Mouse (Mus musculus) kidney, postnatal 0 days (tissue): ENCODE results near the gene Sfxn5. TPM values are rescaled to one million over a fixed set of nuclear protein-coding genes. Genes with fewer than 3 reads are reported as not detected.

ENCODE experiments used
- ATAC-seq: fragments of 200-750 bp; cut with Nextera tagmentation; replicated peaks from 2 replicates; pipeline ENCODE4 v1.8.0; 2017; ENCODE audit warnings: low read depth, moderate number of reproducible peaks, moderate TSS enrichment, moderate library complexity; ENCODE audit not compliant: low FRiP score
- DNase-seq: peaks from one replicate; pipeline ENCODE4 v3.0.0-alpha.2; 2016; ENCODE audit warnings: low spot score
- H3K27ac ChIP-seq: fragments of 300-500 bp; sonication (generic); 2 replicates; pipeline ENCODE4 v1.5.1; 2014; ENCODE audit warnings: mild to moderate bottlenecking
- H3K27me3 ChIP-seq: fragments of 300-500 bp; sonication (generic); 2 replicates; pipeline ENCODE4 v1.6.1; 2014; ENCODE audit warnings: low read length, mixed read lengths; ENCODE audit not compliant: insufficient read depth
- H3K36me3 ChIP-seq: fragments of 300-500 bp; sonication (generic); 2 replicates; pipeline ENCODE4 v1.6.1; 2014; ENCODE audit warnings: low read length, mixed read lengths; ENCODE audit not compliant: insufficient read depth
- H3K4me1 ChIP-seq: fragments of 300-500 bp; sonication (generic); replicated peaks from 2 replicates; pipeline ENCODE4 v1.6.1; 2014; ENCODE audit warnings: antibody characterized with exemption, low read length, mixed read lengths; ENCODE audit not compliant: insufficient read depth
- H3K4me2 ChIP-seq: fragments of 300-500 bp; sonication (generic); 2 replicates; pipeline ENCODE4 v1.6.1; 2014; ENCODE audit warnings: mild to moderate bottlenecking, low read length, moderate library complexity, mixed read lengths
- H3K4me3 ChIP-seq: fragments of 300-500 bp; sonication (generic); replicated peaks from 2 replicates; pipeline ENCODE4 v1.5.1; 2014; ENCODE audit warnings: low read depth, low read length
- H3K9ac ChIP-seq: fragments of 300-500 bp; sonication (generic); 2 replicates; pipeline ENCODE4 v1.6.1; 2014; ENCODE audit warnings: low read depth, low read length
- H3K9me3 ChIP-seq: fragments of 300-500 bp; sonication (generic); replicated peaks from 2 replicates; pipeline ENCODE4 v1.6.1; 2016; ENCODE audit warnings: low read length, inconsistent platforms, mixed read lengths
- CTCF ChIP-seq: IDR thresholded peaks from 2 replicates; pipeline ENCODE4 v1.5.1; 2016; ENCODE audit warnings: antibody characterized with exemption, low read depth, mild to moderate bottlenecking, moderate library complexity
- WGBS: fragments of 180-500 bp; shearing (Covaris S2); extraction: QIAGEN DNeasy Blood & Tissue Kit; methylation state at CpG from one replicate; pipeline ENCODE4 v1.1.7; 2014; 5-methylcytosine and 5-hydroxymethylcytosine counted together
- polyA plus RNA-seq: library from polyadenylated mRNA; unstranded; fragments of >200 nt; fragmentation: Nextera tagmentation; extraction: Ambion mirVana; gene quantifications from 2 replicates; pipeline ENCODE4 v1.2.1, GENCODE M21; 2015

Gene Sfxn5
- polyA plus RNA-seq, 1 experiment from 2014 or later = 15.7 TPM

DNA sequence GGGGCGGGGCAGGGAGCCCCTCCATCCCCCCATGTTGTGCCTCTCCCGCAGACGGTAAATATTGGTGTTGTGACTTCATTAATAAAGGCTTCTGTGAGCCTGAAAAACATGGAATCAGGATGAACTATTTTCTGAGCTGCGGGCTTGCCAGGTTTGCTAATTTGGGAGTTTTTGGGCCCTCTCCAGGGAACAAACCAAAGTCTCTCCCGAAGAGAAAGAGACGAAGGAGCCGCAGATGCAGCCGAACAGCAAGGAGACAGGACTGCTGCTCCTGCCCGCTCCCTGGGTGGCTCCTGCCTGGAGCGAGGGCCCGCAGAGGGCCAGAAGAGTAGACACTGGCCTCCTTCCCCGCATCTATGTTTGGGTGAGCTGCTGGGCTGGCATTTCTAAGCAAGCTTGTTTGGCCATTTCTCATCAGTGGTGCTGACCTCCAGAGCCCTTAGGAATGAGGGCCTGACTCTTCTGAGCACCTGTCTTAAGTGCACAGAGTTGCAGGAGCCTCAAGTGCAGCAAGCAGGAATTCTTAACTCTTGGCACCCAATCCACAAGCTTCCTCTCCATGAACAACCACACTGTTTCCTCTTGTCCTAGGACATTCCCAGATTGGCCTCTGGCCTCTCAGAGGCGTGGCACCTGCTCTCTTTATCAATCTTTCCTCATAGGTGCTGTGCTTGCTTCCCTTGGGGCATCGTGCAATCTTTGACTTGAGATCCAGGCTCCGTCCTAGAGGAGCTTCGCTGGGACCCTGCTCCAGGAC is 126.9 kb downstream of the Sfxn5 start:
- no peak overlapping the region for H3K4me2 ChIP-seq
- ATAC-seq (no peak), DNase-seq (no peak)
- WGBS = 46% methylated on average over 16 of the region's 16 CpGs
- no peaks in the 10 kb centered on the region for H3K27me3 ChIP-seq
- H3K27ac ChIP-seq = no peak overlapping the region
- H3K4me3 ChIP-seq = no peak overlapping the region
- no peaks in the 10 kb centered on the region for H3K4me1 ChIP-seq
- no peaks in the 10 kb centered on the region for H3K9me3 ChIP-seq
- TF ChIP-seq CTCF = no peak
- no peak overlapping the region for H3K9ac ChIP-seq
- no peaks in the 10 kb centered on the region for H3K36me3 ChIP-seq

DNA sequence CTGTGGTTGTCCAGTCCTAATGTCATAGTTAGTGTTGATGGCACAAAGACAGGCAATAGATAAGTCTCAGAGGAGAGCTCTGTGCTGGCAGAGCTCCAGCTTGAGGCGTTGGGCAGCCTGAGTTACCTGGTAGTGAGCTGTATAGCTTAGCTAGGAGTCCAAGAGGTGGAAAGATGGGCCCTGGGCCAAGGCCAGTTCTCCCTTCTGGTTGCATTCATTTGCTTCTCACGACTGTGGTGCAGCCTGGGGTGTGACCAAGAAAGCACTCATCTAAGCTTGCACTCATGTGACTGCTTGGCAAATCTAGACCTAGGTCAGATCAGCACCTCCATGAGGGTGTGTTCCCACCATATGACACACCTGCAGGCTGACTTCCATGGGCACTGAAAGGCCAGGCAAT is 135.3 kb downstream of the Sfxn5 start:
- H3K9ac ChIP-seq = no peak overlapping the region
- no peak overlapping the region for H3K4me3 ChIP-seq
- no peak for TF ChIP-seq CTCF
- H3K27ac ChIP-seq = no peak overlapping the region
- WGBS = 43% methylated on average over 2 of the region's 2 CpGs
- H3K36me3 ChIP-seq = no peaks in the 10 kb centered on the region
- no peaks in the 10 kb centered on the region for H3K9me3 ChIP-seq
- no peak for ATAC-seq
- no peak for DNase-seq
- H3K27me3 ChIP-seq = peaks cover 25% of the 10 kb centered on the region
- no peak overlapping the region for H3K4me2 ChIP-seq
- H3K4me1 ChIP-seq = no peaks in the 10 kb centered on the region

DNA sequence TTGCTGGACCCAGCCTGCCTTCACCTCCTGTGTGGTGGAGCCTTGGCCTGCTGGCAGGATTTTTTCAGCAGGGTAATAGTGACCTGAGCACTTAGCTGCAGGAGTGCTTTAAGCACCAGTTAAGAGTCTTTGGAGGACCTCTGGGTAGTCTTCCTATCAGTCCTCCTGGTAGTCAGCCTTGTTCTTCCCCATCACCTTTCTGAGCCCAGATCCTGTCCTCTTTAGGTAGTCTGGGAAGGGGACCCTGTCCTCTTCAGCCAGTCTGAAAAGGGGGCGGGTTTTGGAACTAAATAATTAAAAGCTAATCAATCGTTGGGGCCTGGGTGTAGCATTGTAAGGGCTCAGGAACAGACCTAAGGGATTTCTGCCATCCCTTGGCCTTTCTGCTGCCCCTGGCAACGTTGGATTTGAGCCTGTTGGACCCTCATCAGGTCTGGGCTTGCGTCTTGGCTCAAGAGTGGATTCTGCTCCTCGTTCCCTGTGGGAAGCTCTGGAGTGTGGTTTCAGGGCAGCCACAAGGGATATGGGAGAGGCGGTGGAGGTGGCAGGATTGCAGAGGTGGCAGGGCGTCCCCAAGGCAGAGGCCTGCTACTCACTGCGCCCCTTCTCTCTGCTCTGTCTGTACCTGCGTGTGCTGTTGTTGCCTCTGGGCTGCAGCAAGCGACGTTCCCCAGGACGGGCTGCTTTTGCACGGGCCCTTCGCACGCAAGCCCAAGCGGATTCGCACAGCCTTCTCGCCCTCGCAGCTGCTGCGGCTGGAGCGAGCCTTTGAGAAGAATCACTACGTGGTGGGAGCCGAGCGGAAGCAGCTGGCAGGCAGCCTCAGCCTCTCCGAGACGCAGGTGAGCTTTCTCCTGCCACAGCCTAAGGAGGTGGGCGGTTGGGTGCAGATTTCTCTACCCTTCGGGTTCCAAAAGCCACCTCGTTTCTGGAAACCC is 139.6 kb downstream of the Sfxn5 start:
- DNase-seq = no peak
- no peak overlapping the region for H3K27ac ChIP-seq
- no peak overlapping the region for H3K4me3 ChIP-seq
- peak overlapping the region; percentile 6; the same call in 1 of the 2 replicates for H3K4me2 ChIP-seq
- no peak for TF ChIP-seq CTCF
- no peak for ATAC-seq
- 15% methylated on average over 29 of the region's 29 CpGs for WGBS
- no peak overlapping the region; the same call in 1 of the 2 replicates for H3K9ac ChIP-seq
- H3K9me3 ChIP-seq = no peaks in the 10 kb centered on the region
- peaks cover 59% of the 10 kb centered on the region for H3K27me3 ChIP-seq
- no peaks in the 10 kb centered on the region for H3K36me3 ChIP-seq
- H3K4me1 ChIP-seq = peaks cover 6% of the 10 kb centered on the region; the same call in 1 of the 2 replicates

- Histone ChIP-seq H3K4me2 (peak overlapping the region; percentile 7; the same call in 1 of the 2 replicates), H3K27me3 (peaks cover 71% of the 10 kb centered on the region), H3K27ac (no peak overlapping the region), H3K36me3 (no peaks in the 10 kb centered on the region), H3K4me3 (no peak overlapping the region; the same call in 1 of the 2 replicates), H3K9ac (no peak overlapping the region), H3K9me3 (no peaks in the 10 kb centered on the region), H3K4me1 (peaks cover 12% of the 10 kb centered on the region; the same call in 1 of the 2 replicates)
- DNase-seq (no peak), ATAC-seq (no peak)
- TF ChIP-seq CTCF = no peak
- 34% methylated on average over 9 of the region's 9 CpGs for WGBS
These were observed 141.3 kb downstream of the Sfxn5 start for GRCm38 (mm10) chr6:85191751-85192440.

DNA sequence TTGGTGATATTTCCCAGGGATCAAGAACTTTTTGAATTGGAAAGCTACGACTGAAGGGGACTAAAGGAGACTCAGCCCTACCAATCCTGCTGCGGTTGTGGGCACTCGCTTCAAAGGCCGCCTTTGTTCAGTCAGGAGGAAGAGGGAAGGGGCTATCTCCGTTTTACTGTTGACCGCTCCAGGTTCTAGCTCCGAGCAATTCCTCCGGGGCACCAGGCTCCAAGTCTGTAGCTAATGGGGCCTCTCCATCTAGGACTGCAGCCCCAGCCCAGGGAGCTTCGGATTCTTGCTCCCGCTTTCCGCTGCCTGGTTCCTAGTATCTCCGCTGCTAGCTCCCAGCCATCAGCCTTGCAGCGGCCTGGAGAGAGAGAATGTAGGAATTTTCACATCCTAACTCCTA is 142.6 kb downstream of the Sfxn5 start:
- DNase-seq = peak; percentile 24
- Histone ChIP-seq H3K4me2 (peak overlapping the region; percentile 59), H3K4me1 (peaks cover 23% of the 10 kb centered on the region; the same call in 1 of the 2 replicates), H3K9ac (peak overlapping the region; percentile 28; the same call in 1 of the 2 replicates), H3K36me3 (no peaks in the 10 kb centered on the region), H3K4me3 (peak overlapping the region; percentile 38), H3K9me3 (no peaks in the 10 kb centered on the region), H3K27me3 (peaks cover 76% of the 10 kb centered on the region), H3K27ac (no peak overlapping the region)
- WGBS = 9% methylated on average over 13 of the region's 13 CpGs
- no peak for ATAC-seq
- TF ChIP-seq CTCF = no peak
